Mouse (Mus musculus): ENCODE data around the gene Ulk4. TPM values are rescaled to one million over a fixed set of nuclear protein-coding genes. Genes with fewer than 3 reads are reported as not detected.
A peak's percentile ranks its signal among the peaks of the same experiment; 100 is the strongest.
"Not testable (repeated sequence)": the region's sequence is repeated elsewhere in the genome, so short reads cannot be mapped to it uniquely, and the experiment has no call there.

The Ulk4 gene
- polyA plus RNA-seq, 1 experiment from 2014 or later: 97.4 TPM

- no peaks in the 10 kb centered on the region for H3K27me3 ChIP-seq (replicated peaks)
- H3K4me2 ChIP-seq: peak overlapping the region; percentile 59
- H3K4me3 ChIP-seq: peak overlapping the region; percentile 99
- peaks cover 34% of the 10 kb centered on the region for H3K4me1 ChIP-seq (replicated peaks)
- H3K9me3 ChIP-seq (replicated peaks): no peaks in the 10 kb centered on the region
- H3K36me3 ChIP-seq: no peaks in the 10 kb centered on the region
- H3K27ac ChIP-seq (ENCODE audit: poor library complexity, severe bottlenecking): peak overlapping the region; percentile 95
- peak; percentile 92 for ATAC-seq (ENCODE audit: insufficient number of reproducible peaks, low FRiP score)
- peak overlapping the region; percentile 97 for H3K9ac ChIP-seq
- 5% methylated on average over 77 of the region's 78 CpGs for WGBS
Measured at GRCm38 (mm10) chr9:120932797-120933586, 344.0 kb downstream of the Ulk4 start.

DNA sequence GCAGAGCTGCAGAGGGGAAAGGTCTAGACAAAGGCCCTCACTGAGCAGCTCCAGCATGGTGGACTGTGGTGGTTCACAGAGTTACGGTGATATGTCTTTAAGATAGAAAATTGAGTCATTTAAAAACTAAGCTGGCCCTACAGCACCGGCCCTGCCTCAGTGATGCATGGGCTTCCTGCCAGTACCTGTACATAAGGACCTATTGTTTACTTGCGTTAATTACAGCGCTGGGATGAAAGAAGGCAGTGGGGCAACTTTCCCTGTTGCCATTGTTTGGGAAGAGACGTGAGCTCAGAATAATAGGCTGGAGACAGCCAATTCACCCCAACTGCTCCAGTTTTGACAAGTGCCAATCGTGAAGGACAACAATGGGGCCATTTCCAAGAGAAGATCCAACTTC, 344.6 kb downstream of the Ulk4 start:
- H3K27me3 ChIP-seq (replicated peaks): no peaks in the 10 kb centered on the region
- H3K36me3 ChIP-seq: no peaks in the 10 kb centered on the region
- 65% methylated on average over 6 of the region's 6 CpGs for WGBS
- no peaks in the 10 kb centered on the region for H3K9me3 ChIP-seq (replicated peaks)
- peak overlapping the region; percentile 36; the same call in 1 of the 2 replicates for H3K27ac ChIP-seq (ENCODE audit: poor library complexity, severe bottlenecking)
- H3K4me2 ChIP-seq: no peak overlapping the region
- H3K4me3 ChIP-seq: no peak overlapping the region
- no peak for ATAC-seq (ENCODE audit: insufficient number of reproducible peaks, low FRiP score)
- H3K9ac ChIP-seq: no peak overlapping the region
- peaks cover 28% of the 10 kb centered on the region for H3K4me1 ChIP-seq (replicated peaks)

DNA sequence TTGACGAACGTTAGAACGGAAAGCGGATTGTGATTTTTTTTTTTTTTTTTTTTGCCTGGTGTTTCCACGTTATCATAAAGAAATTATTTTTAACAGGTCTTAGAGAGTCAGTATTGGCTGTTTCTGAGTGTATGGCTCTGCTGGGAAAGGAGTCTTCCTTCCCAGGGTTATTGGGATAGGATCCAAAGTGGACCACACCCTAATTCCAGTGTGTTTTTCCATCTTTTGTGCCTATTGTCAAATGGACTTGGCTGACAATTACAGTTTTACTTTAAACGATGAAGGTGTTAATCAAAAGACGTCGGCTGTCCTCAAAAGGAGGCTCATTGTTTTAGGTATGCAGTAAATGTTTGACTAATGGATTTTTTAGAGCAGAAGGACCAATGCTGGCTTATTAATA, 346.2 kb downstream of the Ulk4 start:
- Histone ChIP-seq H3K9ac (no peak overlapping the region), H3K4me2 (no peak overlapping the region), H3K4me1 (replicated peaks) (peaks cover 15% of the 10 kb centered on the region), H3K27ac (ENCODE audit: poor library complexity, severe bottlenecking) (no peak overlapping the region), H3K27me3 (replicated peaks) (no peaks in the 10 kb centered on the region), H3K4me3 (no peak overlapping the region), H3K36me3 (no peaks in the 10 kb centered on the region), H3K9me3 (replicated peaks) (no peaks in the 10 kb centered on the region)
- 66% methylated on average over 8 of the region's 8 CpGs for WGBS
- ATAC-seq (ENCODE audit: insufficient number of reproducible peaks, low FRiP score): no peak

GRCm38 (mm10) chr9:120930021-120930420, 347.0 kb downstream of the Ulk4 start:
- Histone ChIP-seq H3K4me3 (no peak overlapping the region), H3K4me1 (replicated peaks) (peaks cover 9% of the 10 kb centered on the region; the same call in 1 of the 2 replicates), H3K27me3 (replicated peaks) (no peaks in the 10 kb centered on the region), H3K36me3 (no peaks in the 10 kb centered on the region), H3K27ac (ENCODE audit: poor library complexity, severe bottlenecking) (no peak overlapping the region), H3K9me3 (replicated peaks) (no peaks in the 10 kb centered on the region), H3K9ac (no peak overlapping the region), H3K4me2 (no peak overlapping the region)
- ATAC-seq (ENCODE audit: insufficient number of reproducible peaks, low FRiP score): no peak
- 94% methylated on average over 12 of the region's 12 CpGs for WGBS

DNA sequence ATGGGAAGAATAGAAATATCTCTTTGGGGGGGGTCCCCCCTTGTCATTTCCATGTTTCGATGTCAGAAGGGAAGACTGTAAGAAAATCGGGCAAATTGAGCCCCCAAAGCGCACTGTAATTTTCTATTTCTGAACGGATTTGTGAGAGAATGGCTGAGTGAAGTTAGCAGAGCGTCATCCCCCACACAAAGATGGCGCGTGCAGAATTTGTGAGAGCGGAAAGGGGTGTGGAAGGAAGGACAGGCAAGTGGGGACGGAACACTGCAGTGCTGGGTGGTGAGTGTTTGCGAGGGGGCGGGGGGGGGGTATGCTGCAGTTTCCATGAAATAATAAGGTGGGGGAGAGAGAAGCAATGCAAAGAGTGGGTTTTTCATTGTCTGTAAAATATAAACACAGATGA, 347.9 kb downstream of the Ulk4 start, which contains the start of gene Ctnnb1:
Gene Ctnnb1 (plus strand): TSS at position 136 of the 400 bp plus-strand sequence.
- Histone ChIP-seq H3K4me3 (no peak within 1 kb of the TSS), H3K4me1 (replicated peaks) (peaks cover 9% of the 10 kb centered on the region; the same call in 1 of the 2 replicates), H3K4me2 (no peak within 1 kb of the TSS), H3K9ac (no peak within 1 kb of the TSS), H3K9me3 (replicated peaks) (no peaks in the 10 kb centered on the region), H3K27ac (ENCODE audit: poor library complexity, severe bottlenecking) (no peak within 1 kb of the TSS), H3K36me3 (no peaks in the 10 kb centered on the region), H3K27me3 (replicated peaks) (no peaks in the 10 kb centered on the region)
- 85% methylated on average over 11 of the region's 11 CpGs for WGBS
- ATAC-seq (ENCODE audit: insufficient number of reproducible peaks, low FRiP score): no peak

DNA sequence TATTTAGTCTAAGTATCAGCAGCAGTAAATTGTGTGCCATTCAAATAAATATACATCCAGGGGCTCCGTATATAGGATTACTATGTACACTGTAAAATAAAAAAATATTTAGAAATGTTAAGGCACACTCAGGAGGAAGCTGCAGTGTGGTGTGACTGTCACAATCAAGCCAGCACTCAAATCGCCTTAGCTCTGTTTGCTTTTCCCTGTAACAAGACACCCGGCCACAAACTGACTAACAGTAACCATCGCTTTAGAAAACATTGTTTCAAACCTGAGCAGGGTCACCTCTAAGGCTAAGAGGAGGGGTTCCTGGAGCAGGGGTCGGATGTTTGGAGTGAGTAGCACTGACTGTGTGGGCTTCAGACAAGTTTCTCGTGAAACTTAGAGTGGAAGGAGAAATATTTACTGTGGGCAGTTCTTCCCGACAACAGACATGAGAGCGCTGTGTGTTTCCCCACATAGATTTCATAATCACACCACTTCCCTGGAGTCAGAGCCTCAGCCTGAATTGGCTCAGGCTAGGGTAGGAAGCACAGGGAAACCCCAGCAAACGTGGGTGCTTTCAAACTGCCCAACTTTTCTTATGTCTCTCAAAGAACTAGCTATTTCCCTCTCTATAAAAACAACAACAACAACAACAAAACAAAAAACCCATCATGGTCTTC, 349.9 kb downstream of the Ulk4 start:
- Histone ChIP-seq H3K27me3 (replicated peaks) (no peaks in the 10 kb centered on the region), H3K9me3 (replicated peaks) (no peaks in the 10 kb centered on the region), H3K9ac (no peak overlapping the region), H3K27ac (ENCODE audit: poor library complexity, severe bottlenecking) (no peak overlapping the region), H3K4me3 (no peak overlapping the region), H3K4me1 (replicated peaks) (no peaks in the 10 kb centered on the region; the same call in 1 of the 2 replicates), H3K4me2 (0 out of 2 replicates have a peak overlapping the region, but pooled peaks have one; percentile 12), H3K36me3 (no peaks in the 10 kb centered on the region)
- 19% methylated on average over 9 of the region's 9 CpGs for WGBS
- no peak for ATAC-seq (ENCODE audit: insufficient number of reproducible peaks, low FRiP score)

DNA sequence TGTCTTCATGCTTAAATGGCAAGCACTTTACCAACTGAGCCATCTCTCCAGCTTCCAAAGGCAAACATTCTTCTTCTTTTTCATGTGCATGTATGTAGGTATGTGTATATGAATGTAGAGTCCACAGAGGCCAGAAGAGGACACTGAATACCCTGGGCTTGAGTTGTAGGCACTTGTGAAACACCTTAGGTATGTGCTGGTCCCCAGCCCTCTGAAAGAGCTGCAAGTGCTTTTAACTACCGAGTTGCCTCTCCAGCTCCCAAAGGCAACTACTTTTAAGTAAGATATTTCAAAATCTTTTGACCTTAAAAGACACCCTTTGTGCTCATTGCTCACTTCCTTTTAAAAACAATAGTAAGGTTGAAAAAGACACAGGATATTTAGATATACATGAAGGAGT, 350.9 kb downstream of the Ulk4 start:
- Histone ChIP-seq H3K36me3 (no peaks in the 10 kb centered on the region), H3K9me3 (replicated peaks) (no peaks in the 10 kb centered on the region), H3K9ac (no peak overlapping the region), H3K4me1 (replicated peaks) (no peaks in the 10 kb centered on the region; the same call in 1 of the 2 replicates), H3K4me3 (no peak overlapping the region), H3K27ac (ENCODE audit: poor library complexity, severe bottlenecking) (no peak overlapping the region), H3K4me2 (no peak overlapping the region), H3K27me3 (replicated peaks) (no peaks in the 10 kb centered on the region)
- ATAC-seq (ENCODE audit: insufficient number of reproducible peaks, low FRiP score): no peak
- 44% methylated on average over 1 of the region's 1 CpGs for WGBS

- Histone ChIP-seq H3K36me3 (no peaks in the 10 kb centered on the region), H3K4me3 (no peak overlapping the region), H3K27ac (ENCODE audit: poor library complexity, severe bottlenecking) (no peak overlapping the region), H3K27me3 (replicated peaks) (no peaks in the 10 kb centered on the region), H3K4me2 (no peak overlapping the region), H3K4me1 (replicated peaks) (peaks cover 14% of the 10 kb centered on the region), H3K9me3 (replicated peaks) (no peaks in the 10 kb centered on the region), H3K9ac (no peak overlapping the region)
- ATAC-seq (ENCODE audit: insufficient number of reproducible peaks, low FRiP score): no peak
- 72% methylated on average over 5 of the region's 5 CpGs for WGBS
Measured at GRCm38 (mm10) chr9:120919130-120919529, 357.9 kb downstream of the Ulk4 start.

DNA sequence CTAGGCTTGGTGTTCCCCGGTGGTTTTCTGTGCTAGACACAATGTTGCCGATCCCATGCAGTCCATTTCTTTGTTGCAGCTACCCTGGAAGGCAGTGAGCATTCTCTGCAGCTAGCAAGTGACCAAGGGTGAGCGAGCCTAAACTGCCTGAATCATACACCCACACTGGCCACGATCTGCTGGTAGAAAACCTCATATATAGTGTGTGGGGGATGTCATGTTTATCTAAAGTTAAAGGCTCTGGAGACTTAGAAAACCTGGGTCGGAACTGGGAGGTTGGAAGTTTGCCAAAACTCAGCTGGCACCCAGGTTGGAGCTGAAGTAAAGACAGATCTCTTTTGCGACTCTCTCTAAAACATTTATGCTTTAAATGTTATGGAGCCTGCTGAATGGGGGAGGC, 358.4 kb downstream of the Ulk4 start:
- Histone ChIP-seq H3K27ac (ENCODE audit: poor library complexity, severe bottlenecking) (no peak overlapping the region), H3K4me3 (no peak overlapping the region), H3K9me3 (replicated peaks) (no peaks in the 10 kb centered on the region), H3K4me1 (replicated peaks) (peaks cover 15% of the 10 kb centered on the region), H3K27me3 (replicated peaks) (no peaks in the 10 kb centered on the region), H3K9ac (no peak overlapping the region), H3K36me3 (no peaks in the 10 kb centered on the region), H3K4me2 (no peak overlapping the region)
- 37% methylated on average over 6 of the region's 6 CpGs for WGBS
- no peak for ATAC-seq (ENCODE audit: insufficient number of reproducible peaks, low FRiP score)

DNA sequence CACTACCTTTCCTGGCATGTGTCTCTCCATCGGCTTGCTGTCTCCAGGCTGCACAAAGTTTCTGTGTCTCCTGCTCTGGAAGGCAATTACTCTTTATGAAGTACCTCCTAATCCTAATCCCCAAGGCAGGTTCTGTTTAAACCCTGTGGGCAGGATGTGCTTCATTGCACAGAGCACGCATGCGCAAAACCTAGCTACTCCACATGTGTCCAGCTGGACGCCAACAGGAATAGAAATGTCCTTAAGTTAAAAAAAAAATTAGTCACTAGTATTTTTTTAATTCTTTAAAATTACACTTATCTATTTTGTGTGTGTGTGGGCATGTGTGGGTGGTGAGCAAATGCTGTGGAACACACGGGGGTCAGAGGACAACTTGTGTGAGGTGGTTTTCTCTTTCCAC, 358.8 kb downstream of the Ulk4 start:
- 79% methylated on average over 5 of the region's 5 CpGs for WGBS
- Histone ChIP-seq H3K36me3 (no peaks in the 10 kb centered on the region), H3K4me3 (no peak overlapping the region), H3K27ac (ENCODE audit: poor library complexity, severe bottlenecking) (no peak overlapping the region), H3K9ac (no peak overlapping the region), H3K4me2 (no peak overlapping the region), H3K9me3 (replicated peaks) (no peaks in the 10 kb centered on the region), H3K4me1 (replicated peaks) (peaks cover 15% of the 10 kb centered on the region), H3K27me3 (replicated peaks) (no peaks in the 10 kb centered on the region)
- no peak for ATAC-seq (ENCODE audit: insufficient number of reproducible peaks, low FRiP score)

DNA sequence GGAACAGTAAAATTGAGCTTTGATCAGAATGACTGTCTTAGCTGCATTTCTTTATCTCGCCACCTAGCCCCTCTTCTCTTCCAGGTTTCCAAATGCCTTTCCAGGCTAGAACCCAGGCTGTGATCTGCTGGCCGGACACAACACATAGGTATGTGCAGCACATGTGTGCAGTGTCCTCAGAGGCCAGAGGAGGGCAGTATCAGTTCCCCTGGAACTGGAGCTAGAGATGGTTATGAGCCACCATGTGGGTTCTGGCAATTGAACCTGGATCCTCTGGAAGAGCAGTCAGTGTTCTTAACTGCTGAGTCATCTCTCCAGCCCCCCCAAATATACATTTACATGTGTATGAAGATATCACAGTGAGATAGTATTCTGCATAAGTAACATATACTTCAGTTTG, 359.4 kb downstream of the Ulk4 start:
- H3K9ac ChIP-seq; H3K4me3 ChIP-seq; H3K36me3 ChIP-seq; H3K27ac ChIP-seq (ENCODE audit: poor library complexity, severe bottlenecking); H3K9me3 ChIP-seq (replicated peaks); ATAC-seq (ENCODE audit: insufficient number of reproducible peaks, low FRiP score); H3K4me2 ChIP-seq; H3K27me3 ChIP-seq (replicated peaks): not testable (repeated sequence)
- peaks cover 15% of the 10 kb centered on the region for H3K4me1 ChIP-seq (replicated peaks)
- WGBS: 94% methylated on average over 2 of the region's 2 CpGs
